Mouse (Mus musculus): ENCODE results near the gene Tcf3.

- TF ChIP-seq POLR2A (IDR thresholded peaks at IDR 0.05; ENCODE audit: control insufficient read depth, extremely low read depth, insufficient read depth, low read length, poor library complexity) (no peak), CTCF (IDR thresholded peaks at IDR 0.05; ENCODE audit: borderline replicate concordance, control insufficient read depth, extremely low read depth, insufficient read depth, low read length, poor library complexity) (no peak)
Observed at GRCm38 (mm10) chr10:80453601-80454000, 20.2 kb upstream of the Tcf3 start.

Data from thymus, adult 2 months (tissue).